Mouse (Mus musculus): ENCODE measurements around the gene Scamp4. TPM values are rescaled to one million over a fixed set of nuclear protein-coding genes. Genes with fewer than 3 reads are reported as not detected.
"Not testable (repeated sequence)": the region's sequence is repeated elsewhere in the genome, so short reads cannot be mapped to it uniquely, and the experiment has no call there.

Gene Scamp4
- polyA plus RNA-seq, 1 experiment from 2014 or later: 84.6 TPM

- WGBS: 88% methylated on average over 7 of the region's 7 CpGs
- no peak overlapping the region for H3K27ac ChIP-seq (replicated peaks; ENCODE audit: low read depth, low read length)
- peak overlapping the region; percentile 69; the same call in 1 of the 2 replicates for H3K9ac ChIP-seq (ENCODE audit: low read depth, low read length)
- peaks cover 28% of the 10 kb centered on the region for H3K36me3 ChIP-seq (ENCODE audit: control insufficient read depth, insufficient read depth, low read length)
- H3K9me3 ChIP-seq (ENCODE audit: control insufficient read depth, low read length): no peaks in the 10 kb centered on the region
- peaks cover 16% of the 10 kb centered on the region for H3K4me1 ChIP-seq (ENCODE audit: control insufficient read depth, insufficient read depth, low read length)
- peak overlapping the region; percentile 64 for H3K4me3 ChIP-seq (ENCODE audit: low read depth, low read length)
- peak overlapping the region; percentile 94 for H3K4me2 ChIP-seq (ENCODE audit: low read depth, low read length)
- no peaks in the 10 kb centered on the region for H3K27me3 ChIP-seq (replicated peaks; ENCODE audit: control insufficient read depth, insufficient read depth, low read length)
- no peak for DNase-seq (ENCODE audit: low spot score)
- no peak for ATAC-seq (ENCODE audit: low read depth)
Observed at GRCm38 (mm10) chr10:80604001-80604509, 1.4 kb downstream of the Scamp4 start.

DNA sequence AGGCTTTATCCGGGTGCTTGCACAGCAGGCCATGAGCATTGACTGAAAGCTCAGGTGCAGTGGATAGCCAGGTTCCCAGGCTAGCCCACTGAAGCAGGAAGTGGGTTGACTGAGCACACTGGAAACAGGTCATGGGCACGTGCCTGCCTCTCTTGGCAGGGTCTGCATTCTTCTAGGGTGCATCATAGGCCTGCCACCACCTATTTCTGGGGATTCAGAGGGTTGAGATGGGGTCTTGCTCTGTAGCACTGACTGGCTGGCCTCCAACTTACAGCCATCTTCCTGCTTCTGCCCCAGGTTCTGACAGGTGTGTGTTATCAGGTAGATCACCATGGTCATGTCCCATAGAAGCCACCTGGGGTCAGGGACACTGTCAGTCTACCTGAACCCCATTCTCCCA lies 2.3 kb downstream of the Scamp4 start:
- Histone ChIP-seq H3K36me3 (ENCODE audit: control insufficient read depth, insufficient read depth, low read length) (peaks cover 37% of the 10 kb centered on the region), H3K27me3 (replicated peaks; ENCODE audit: control insufficient read depth, insufficient read depth, low read length) (no peaks in the 10 kb centered on the region), H3K27ac (replicated peaks; ENCODE audit: low read depth, low read length) (no peak overlapping the region), H3K4me1 (ENCODE audit: control insufficient read depth, insufficient read depth, low read length) (peaks cover 16% of the 10 kb centered on the region), H3K9ac (ENCODE audit: low read depth, low read length) (no peak overlapping the region), H3K4me2 (ENCODE audit: low read depth, low read length) (no peak overlapping the region), H3K9me3 (ENCODE audit: control insufficient read depth, low read length) (no peaks in the 10 kb centered on the region), H3K4me3 (ENCODE audit: low read depth, low read length) (no peak overlapping the region)
- ATAC-seq (ENCODE audit: low read depth) (no peak), DNase-seq (ENCODE audit: low spot score) (no peak)
- 75% methylated on average over 1 of the region's 2 CpGs for WGBS

- not testable (repeated sequence) for H3K4me2 ChIP-seq (ENCODE audit: low read depth, low read length); ATAC-seq (ENCODE audit: low read depth); H3K4me3 ChIP-seq (ENCODE audit: low read depth, low read length); DNase-seq (ENCODE audit: low spot score); H3K9me3 ChIP-seq (ENCODE audit: control insufficient read depth, low read length); H3K9ac ChIP-seq (ENCODE audit: low read depth, low read length); H3K27me3 ChIP-seq (replicated peaks; ENCODE audit: control insufficient read depth, insufficient read depth, low read length); H3K27ac ChIP-seq (replicated peaks; ENCODE audit: low read depth, low read length)
- peaks cover 39% of the 10 kb centered on the region for H3K36me3 ChIP-seq (ENCODE audit: control insufficient read depth, insufficient read depth, low read length)
- 87% methylated on average over 4 of the region's 4 CpGs for WGBS
- peaks cover 16% of the 10 kb centered on the region for H3K4me1 ChIP-seq (ENCODE audit: control insufficient read depth, insufficient read depth, low read length)
Observed at GRCm38 (mm10) chr10:80605721-80606120, 3.0 kb downstream of the Scamp4 start, which contains the start of gene Gm49322. Gene Gm49322 (plus strand): TSS chr10:80606021.

- WGBS: 84% methylated on average over 18 of the region's 23 CpGs
- Histone ChIP-seq H3K9me3 (ENCODE audit: control insufficient read depth, low read length) (no peaks in the 10 kb centered on the region), H3K27me3 (replicated peaks; ENCODE audit: control insufficient read depth, insufficient read depth, low read length) (no peaks in the 10 kb centered on the region), H3K4me2 (ENCODE audit: low read depth, low read length) (no peak overlapping the region), H3K9ac (ENCODE audit: low read depth, low read length) (no peak overlapping the region), H3K27ac (replicated peaks; ENCODE audit: low read depth, low read length) (no peak overlapping the region), H3K4me3 (ENCODE audit: low read depth, low read length) (no peak overlapping the region), H3K36me3 (ENCODE audit: control insufficient read depth, insufficient read depth, low read length) (peaks cover 39% of the 10 kb centered on the region), H3K4me1 (ENCODE audit: control insufficient read depth, insufficient read depth, low read length) (peaks cover 16% of the 10 kb centered on the region)
- DNase-seq (ENCODE audit: low spot score) (no peak), ATAC-seq (ENCODE audit: low read depth) (no peak; the same call in 1 of the 2 replicates)
Observed at GRCm38 (mm10) chr10:80606306-80606705, 3.6 kb downstream of the Scamp4 start.

DNA sequence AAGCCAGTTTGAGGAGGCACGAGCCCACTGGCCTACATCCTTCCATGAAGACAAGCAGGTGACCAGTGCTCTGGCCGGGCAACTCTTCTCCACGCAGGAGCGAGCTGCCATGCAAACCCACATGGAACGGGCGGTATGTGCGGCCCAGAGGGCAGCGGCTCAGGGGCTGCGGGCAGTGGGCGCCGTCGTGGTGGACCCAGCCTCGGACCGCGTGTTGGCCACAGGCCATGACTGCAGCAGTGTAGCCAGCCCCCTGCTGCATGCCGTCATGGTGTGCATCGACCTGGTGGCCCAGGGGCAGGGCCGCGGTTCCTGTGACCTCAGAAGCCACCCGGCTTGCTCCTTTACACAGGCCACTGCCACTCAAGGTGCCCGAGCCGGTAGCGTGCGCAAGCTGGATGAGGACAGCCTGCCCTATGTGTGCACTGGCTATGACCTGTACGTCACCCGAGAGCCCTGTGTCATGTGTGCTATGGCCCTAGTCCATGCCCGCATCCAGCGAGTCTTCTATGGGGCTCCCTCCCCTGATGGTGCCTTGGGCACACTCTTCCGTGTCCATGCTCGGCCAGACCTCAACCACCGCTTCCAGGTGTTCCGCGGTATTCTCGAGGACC lies 4.2 kb downstream of the Scamp4 start:
- Histone ChIP-seq H3K9me3 (ENCODE audit: control insufficient read depth, low read length) (no peaks in the 10 kb centered on the region), H3K36me3 (ENCODE audit: control insufficient read depth, insufficient read depth, low read length) (peaks cover 39% of the 10 kb centered on the region)
- ATAC-seq (ENCODE audit: low read depth): no peak

DNA sequence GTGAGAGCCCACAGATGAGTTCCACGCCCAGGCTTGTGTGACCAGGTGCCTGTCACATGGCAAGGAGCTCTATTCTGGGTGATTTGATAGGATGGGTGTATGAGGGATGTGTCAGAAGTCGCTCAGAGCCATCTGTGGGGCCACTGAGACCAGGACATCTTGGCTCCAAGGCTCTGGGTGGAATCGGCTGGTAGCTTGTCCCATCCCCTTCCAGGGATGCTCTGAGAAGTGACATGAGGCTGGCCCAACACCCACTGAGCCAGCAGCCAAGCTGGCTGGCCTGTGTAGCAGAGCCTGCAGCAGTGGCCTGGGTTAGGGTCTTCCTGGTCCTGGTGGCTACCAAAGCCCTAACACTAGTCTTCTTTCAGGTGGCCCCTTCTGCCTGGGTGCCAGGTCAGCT lies 5.8 kb downstream of the Scamp4 start:
- WGBS: 86% methylated on average over 2 of the region's 3 CpGs

More for the DNA sequence above, 4.2 kb downstream of the Scamp4 start:
- no peak overlapping the region for H3K4me2 ChIP-seq (ENCODE audit: low read depth, low read length)
- no peak overlapping the region for H3K9ac ChIP-seq (ENCODE audit: low read depth, low read length)
- no peak for DNase-seq (ENCODE audit: low spot score)
- H3K27me3 ChIP-seq (replicated peaks; ENCODE audit: control insufficient read depth, insufficient read depth, low read length): no peaks in the 10 kb centered on the region
- no peak overlapping the region for H3K27ac ChIP-seq (replicated peaks; ENCODE audit: low read depth, low read length)
- WGBS: 96% methylated on average over 31 of the region's 34 CpGs
- peaks cover 16% of the 10 kb centered on the region for H3K4me1 ChIP-seq (ENCODE audit: control insufficient read depth, insufficient read depth, low read length)
- no peak overlapping the region for H3K4me3 ChIP-seq (ENCODE audit: low read depth, low read length)

GRCm38 (mm10) chr10:80609269-80609924 lies 6.7 kb downstream of the Scamp4 start:
- Histone ChIP-seq H3K9ac (ENCODE audit: low read depth, low read length) (0 out of 2 replicates have a peak overlapping the region, but pooled peaks have one; percentile 34), H3K9me3 (ENCODE audit: control insufficient read depth, low read length) (no peaks in the 10 kb centered on the region), H3K4me1 (ENCODE audit: control insufficient read depth, insufficient read depth, low read length) (peaks cover under 1% of the 10 kb centered on the region; the same call in 1 of the 2 replicates), H3K4me2 (ENCODE audit: low read depth, low read length) (no peak overlapping the region), H3K27ac (replicated peaks; ENCODE audit: low read depth, low read length) (no peak overlapping the region), H3K4me3 (ENCODE audit: low read depth, low read length) (no peak overlapping the region), H3K36me3 (ENCODE audit: control insufficient read depth, insufficient read depth, low read length) (peaks cover 53% of the 10 kb centered on the region), H3K27me3 (replicated peaks; ENCODE audit: control insufficient read depth, insufficient read depth, low read length) (no peaks in the 10 kb centered on the region)
- ATAC-seq (ENCODE audit: low read depth): no peak
- WGBS: 91% methylated on average over 10 of the region's 10 CpGs
- DNase-seq (ENCODE audit: low spot score): no peak

More for the DNA sequence above, 5.8 kb downstream of the Scamp4 start:
- Histone ChIP-seq H3K27ac (replicated peaks; ENCODE audit: low read depth, low read length) (no peak overlapping the region), H3K9me3 (ENCODE audit: control insufficient read depth, low read length) (no peaks in the 10 kb centered on the region), H3K36me3 (ENCODE audit: control insufficient read depth, insufficient read depth, low read length) (peaks cover 48% of the 10 kb centered on the region), H3K27me3 (replicated peaks; ENCODE audit: control insufficient read depth, insufficient read depth, low read length) (no peaks in the 10 kb centered on the region), H3K4me3 (ENCODE audit: low read depth, low read length) (no peak overlapping the region), H3K4me2 (ENCODE audit: low read depth, low read length) (no peak overlapping the region), H3K4me1 (ENCODE audit: control insufficient read depth, insufficient read depth, low read length) (peaks cover 10% of the 10 kb centered on the region), H3K9ac (ENCODE audit: low read depth, low read length) (no peak overlapping the region)
- no peak for ATAC-seq (ENCODE audit: low read depth)
- DNase-seq (ENCODE audit: low spot score): no peak

- H3K9ac ChIP-seq (ENCODE audit: low read depth, low read length): no peak overlapping the region
- ATAC-seq (ENCODE audit: low read depth) (no peak), DNase-seq (ENCODE audit: low spot score) (no peak)
- H3K27ac ChIP-seq (replicated peaks; ENCODE audit: low read depth, low read length): no peak overlapping the region
- H3K27me3 ChIP-seq (replicated peaks; ENCODE audit: control insufficient read depth, insufficient read depth, low read length): no peaks in the 10 kb centered on the region
- 95% methylated on average over 8 of the region's 9 CpGs for WGBS
- H3K36me3 ChIP-seq (ENCODE audit: control insufficient read depth, insufficient read depth, low read length): peaks cover 62% of the 10 kb centered on the region
- no peak overlapping the region for H3K4me2 ChIP-seq (ENCODE audit: low read depth, low read length)
- H3K4me3 ChIP-seq (ENCODE audit: low read depth, low read length): no peak overlapping the region
- no peaks in the 10 kb centered on the region for H3K9me3 ChIP-seq (ENCODE audit: control insufficient read depth, low read length)
- H3K4me1 ChIP-seq (ENCODE audit: control insufficient read depth, insufficient read depth, low read length): no peaks in the 10 kb centered on the region
Observed at GRCm38 (mm10) chr10:80610116-80610785, 7.6 kb downstream of the Scamp4 start.
